Mouse (Mus musculus) heart, postnatal 4 days (tissue): ENCODE results near the gene Galntl5. TPM values are rescaled to one million over a fixed set of nuclear protein-coding genes. Genes with fewer than 3 reads are reported as not detected.
"Not testable (repeated sequence)": the region's sequence is repeated elsewhere in the genome, so short reads cannot be mapped to it uniquely, and the experiment has no call there.

ENCODE experiments used
- DNase-seq: peaks from one replicate; pipeline ENCODE4 v3.0.0; 2021
- microRNA-seq, 2 experiments: library from miRNA; unstranded; fragments of <30 nt; microRNA quantifications; one replicate each; pipeline ENCODE4 v1.2.0; 2021 to 2022
- total RNA-seq, 2 experiments: library from RNA; stranded (reverse); gene quantifications; 2 replicates each; pipeline ENCODE4 v1.2.3; 2021

Gene Galntl5
- total RNA-seq, 2 experiments from 2014 or later, result not detected

- no peak for DNase-seq
Observed at GRCm38 (mm10) chr5:25211872-25212271, 30.6 kb downstream of the Galntl5 start.

GRCm38 (mm10) chr5:25213216-25213615 is 32.0 kb downstream of the Galntl5 start:
- DNase-seq, result not testable (repeated sequence)

DNA sequence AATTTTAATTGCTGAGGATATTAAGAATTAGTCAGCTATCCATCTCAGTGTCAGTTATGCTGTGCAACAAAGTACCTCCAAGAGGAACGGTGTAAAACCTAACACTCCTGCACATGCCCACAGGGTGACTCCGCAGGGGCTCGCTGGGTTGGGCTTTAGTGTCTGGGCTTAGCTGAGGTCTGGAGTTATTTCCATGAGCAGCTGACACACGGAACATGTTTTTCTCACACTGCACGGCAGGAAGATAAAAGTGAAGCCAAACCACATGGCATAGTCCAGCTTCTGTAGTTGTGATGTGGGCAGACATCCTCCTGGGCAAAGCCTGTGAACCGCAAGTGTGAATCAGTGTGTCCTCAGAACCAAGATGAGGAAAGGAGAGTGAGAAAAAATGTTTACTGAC is 33.7 kb downstream of the Galntl5 start:
- DNase-seq, result peak; percentile 6

GRCm38 (mm10) chr5:25221604-25222003 is 40.3 kb downstream of the Galntl5 start, which contains the start of gene Galnt11:
TSS of gene Galnt11 (plus strand) at chr5:25221904.
- no peak for DNase-seq

DNA sequence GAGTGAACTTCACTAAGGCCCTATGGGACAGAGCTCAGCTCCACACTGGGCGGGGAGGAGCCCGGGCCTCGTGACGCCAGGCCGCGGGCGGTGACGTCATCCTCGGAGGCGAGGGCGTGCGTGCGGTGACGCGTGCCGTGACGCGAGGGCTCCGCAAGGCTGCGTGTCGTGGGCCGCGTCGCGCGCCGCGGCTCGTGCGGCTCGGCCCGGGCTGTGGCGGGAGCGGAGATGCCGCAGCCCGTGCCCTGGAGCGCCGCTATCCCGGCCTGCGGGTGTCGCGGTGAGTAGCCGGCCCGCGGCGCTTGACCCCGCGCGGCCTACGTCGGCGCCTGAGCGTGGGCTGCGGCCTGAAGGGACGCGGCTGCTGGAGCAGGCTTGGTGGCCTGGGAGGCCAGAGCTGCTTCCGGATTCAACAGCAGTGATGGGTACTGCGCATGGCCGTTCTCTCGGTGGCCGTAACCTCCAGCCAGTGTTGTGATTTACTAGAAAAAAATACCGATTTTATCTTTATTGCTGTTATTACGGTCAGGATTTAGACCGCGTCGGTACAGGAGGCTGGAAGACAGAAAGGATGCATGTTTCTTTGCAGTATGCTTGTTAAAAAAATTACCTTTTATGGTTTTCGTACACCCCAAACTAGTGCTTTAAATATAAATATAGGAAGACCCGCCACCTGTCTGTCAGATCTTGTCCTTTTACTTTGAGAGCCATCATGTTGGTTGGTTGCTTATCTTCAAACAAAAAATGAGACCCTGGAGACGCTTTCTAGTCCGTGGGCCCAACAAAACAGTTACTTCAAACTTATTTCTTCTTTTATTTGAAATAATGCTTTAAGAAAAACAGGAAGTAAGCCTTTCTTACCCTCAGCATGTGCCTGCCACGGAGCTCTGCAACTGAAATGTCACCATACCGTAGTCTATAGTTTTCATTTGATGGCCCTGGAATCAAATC is 41.8 kb downstream of the Galntl5 start, which contains the start of gene E130116L18Rik:
Gene E130116L18Rik, minus strand, starts transcription at position 402 of the 951 bp plus-strand sequence.
- peak; percentile 93 for DNase-seq

DNA sequence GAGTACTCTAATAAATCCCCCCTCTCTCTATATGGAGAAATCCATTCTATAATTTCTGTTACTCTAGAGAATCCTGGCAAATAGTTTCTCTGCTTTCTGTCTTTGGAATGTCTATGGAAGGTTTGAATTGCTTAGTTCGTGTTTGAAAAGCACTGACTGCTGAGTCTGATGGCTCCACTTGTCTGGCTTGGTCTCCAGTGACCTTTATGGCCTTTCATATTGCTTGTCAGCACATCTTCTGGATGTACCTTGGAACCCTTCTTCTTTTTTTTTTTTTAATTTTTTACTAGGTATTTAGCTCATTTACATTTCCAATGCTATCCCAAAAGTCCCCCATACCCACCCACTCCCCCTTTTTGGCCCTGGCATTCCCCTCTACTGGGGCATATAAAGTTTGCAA is 43.1 kb downstream of the Galntl5 start:
- DNase-seq, result not testable (repeated sequence)

DNA sequence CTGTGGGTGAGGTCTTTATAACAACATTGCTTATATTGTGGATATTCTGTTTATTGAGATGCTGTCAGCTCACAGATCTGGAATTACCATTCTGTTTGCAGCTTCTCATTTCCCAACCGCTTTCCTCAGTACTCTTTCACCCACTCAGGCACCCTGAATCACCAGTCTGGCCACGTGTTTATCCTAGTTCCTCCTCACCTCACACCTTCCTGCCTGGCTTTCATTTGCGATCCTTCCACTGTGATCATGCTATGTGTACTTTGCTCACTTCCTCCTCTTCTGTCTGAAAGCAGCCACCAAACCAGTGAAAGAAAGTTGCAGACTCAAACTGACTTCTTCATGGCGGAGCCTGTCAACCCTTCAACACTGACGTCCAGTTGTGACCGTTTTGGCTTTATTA is 61.8 kb downstream of the Galntl5 start:
- no peak for DNase-seq

DNA sequence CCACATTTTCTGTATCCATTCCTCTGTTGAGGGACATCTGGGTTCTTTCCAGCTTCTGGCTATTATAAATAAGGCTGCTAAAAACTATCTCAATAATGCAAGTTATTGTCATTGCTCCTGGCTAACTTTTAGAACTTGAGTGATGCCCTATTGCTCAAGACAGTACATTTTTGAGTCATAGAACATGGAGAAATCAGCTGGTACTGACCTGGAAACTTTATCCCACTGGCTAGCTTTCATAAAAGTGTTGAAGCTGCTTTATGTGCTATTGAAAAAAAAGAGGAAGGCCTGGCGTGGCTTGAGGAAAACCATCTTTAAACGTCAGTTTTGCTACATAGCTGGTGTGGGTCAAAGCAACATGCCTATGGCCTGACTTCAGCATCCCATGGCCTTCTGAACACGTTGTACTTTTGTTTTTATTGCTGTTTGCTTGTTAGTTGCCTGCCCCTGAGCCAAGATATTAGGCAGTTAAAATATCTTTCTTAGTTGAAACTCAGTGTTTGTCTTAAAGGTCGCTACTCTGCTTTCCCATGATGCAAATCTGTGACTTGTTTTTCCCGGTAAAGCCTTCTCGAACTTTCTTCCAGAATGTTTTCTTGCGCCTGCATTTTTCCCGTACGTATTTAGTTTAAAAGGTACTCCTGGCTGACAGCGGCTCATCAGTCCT is 64.7 kb downstream of the Galntl5 start:
- no peak for DNase-seq

DNA sequence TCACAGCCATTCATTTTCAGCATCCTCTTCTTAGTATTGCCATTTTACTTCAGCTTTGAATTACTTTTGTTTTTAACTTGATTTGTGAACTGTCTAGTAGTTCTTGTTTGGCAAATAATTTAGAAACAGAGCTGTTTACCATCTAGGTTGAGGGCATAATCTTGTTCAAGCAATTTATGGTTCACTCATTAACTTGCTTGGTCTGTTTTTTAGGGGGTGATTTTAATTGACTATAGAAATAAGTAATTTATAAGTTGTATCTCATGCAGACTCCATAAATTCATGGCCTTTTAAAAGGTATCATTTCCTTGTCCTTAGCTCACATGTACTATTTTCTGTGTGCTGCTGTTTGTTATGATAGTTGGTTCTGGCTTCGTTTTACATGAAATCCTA is 65.2 kb downstream of the Galntl5 start:
- DNase-seq, result no peak

DNA sequence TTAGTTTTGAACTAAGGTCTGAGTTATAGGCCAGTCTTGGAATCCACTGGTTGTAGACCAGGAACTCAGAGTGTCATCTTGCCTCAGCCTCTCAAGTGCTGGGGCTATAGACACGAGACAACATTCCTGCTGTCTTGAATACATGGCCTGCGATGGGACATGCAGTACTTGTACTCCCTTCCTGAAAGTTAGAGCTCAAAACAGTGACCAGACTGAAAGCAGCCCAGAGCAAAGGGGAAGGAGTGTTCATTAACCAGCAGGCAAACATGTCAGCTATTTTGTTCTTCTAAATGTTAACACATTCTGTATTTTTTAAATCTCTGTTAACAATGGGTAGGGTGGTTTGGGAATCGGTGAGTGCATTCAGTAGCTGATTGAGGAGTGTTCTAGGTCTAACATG is 65.8 kb downstream of the Galntl5 start:
- DNase-seq, result no peak

DNA sequence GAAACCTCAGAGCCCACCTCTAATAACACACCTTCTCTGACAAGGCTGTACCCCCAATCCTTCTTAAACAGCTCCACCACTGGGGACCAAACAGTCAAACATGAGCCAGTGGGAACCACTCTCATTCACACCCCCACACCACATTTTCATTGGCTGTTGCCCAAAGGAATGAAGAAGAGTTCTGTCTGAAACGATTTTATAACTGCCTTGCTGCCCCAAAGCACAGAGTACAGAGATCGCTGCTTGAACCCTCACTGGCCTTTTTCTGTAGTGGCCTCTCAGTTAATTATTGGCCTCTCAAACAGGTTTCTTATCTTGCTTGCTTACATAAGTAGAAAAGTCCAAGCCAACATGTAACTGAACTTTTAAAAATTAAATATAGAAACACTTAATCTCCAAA is 71.2 kb downstream of the Galntl5 start:
- no peak for DNase-seq

GRCm38 (mm10) chr5:25252825-25253544 is 71.7 kb downstream of the Galntl5 start:
- no peak for DNase-seq

GRCm38 (mm10) chr5:25254491-25254890 is 73.2 kb downstream of the Galntl5 start:
- DNase-seq, result no peak

- DNase-seq, result no peak
Observed at GRCm38 (mm10) chr5:25256686-25257085, 75.4 kb downstream of the Galntl5 start.

DNA sequence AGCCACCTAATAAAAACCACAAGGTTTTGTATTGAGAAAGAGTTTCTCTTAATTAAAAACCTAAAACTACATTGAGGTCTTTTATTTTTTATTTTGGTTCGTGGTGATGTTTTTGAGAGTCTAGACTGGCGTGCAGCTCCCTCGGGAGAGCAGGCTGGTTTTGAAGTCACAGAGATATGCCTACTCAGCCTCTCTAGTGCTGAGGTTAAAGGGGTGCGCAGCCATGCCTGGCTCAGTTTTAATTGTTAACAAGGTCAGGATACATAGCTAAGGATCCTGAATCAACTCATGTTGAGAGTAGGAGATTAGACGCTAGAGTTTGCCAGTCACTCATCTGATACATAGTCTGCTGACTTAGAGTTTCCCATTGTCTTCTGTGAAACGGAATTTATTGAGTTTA is 80.2 kb downstream of the Galntl5 start:
- no peak for DNase-seq

DNA sequence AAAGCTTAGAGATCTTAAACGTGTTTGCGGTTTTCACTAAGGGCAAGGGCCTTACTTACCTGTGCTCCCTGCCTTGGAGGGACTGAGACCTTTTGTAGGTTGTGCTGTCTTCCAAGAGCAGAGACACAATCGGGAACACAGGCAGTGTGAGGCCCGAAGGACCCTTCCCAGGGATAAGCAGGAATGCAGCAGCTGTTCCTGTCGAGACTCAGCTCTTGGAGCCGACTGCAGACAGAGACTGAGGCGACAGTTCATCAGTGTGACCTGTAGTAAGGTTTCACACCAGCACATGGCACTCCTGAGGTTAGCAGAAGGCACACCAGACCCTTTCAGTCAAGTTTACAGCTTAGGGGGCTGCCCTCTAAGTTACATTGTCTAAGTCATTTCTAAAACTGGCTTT is 81.0 kb downstream of the Galntl5 start:
- no peak for DNase-seq

DNA sequence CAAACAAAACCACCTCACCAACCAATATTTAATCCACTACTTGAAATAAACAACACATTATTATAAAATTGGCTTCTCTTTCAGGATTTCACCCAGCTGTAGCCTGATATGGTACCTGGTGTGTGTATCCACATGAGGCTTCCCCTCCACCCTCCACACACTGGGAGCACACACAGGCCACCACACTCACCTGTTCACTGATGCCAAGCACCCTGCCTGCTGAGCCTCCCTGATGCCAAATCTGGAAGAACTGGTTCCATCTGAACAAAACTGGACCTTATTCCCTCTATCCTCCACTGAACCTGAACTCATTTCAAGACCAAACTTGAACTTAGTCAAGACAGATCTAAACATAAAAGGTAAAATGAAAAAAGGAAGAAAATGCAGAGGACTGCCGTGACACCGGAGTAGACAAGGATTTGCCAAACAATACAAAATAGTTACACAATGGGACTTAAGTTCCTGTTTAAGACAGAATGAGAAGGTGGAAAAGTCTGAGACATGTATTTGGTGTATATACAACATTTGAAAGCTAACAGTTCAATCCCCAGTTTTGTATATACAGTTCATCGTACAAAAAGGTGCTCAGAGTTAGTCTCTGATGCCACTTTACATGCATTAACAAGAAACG is 87.1 kb downstream of the Galntl5 start:
- DNase-seq, result no peak

Small RNA genes within 50 kb of the gene (microRNA-seq; reads per million reads assigned to microRNA genes)
- 0 reads per million in 2 experiments for gene Gm26051

Other genes with a start within 250 kb of the Galntl5 start
- gene Prkag2, start 80.8 kb upstream of the Galntl5 start, total RNA-seq, result 100 to 1,000 TPM; 143 to 152 TPM
- 10 to 100 TPM; 32.6 to 33.8 TPM for gene Galnt11, start 40.4 kb downstream of the Galntl5 start, total RNA-seq
- gene E130116L18Rik, start 41.7 kb downstream of the Galntl5 start, total RNA-seq, result not detected